Mouse (Mus musculus) stomach, postnatal 0 days (tissue): ENCODE data around the gene Gm8206.
"Not testable (repeated sequence)": the region's sequence is repeated elsewhere in the genome, so short reads cannot be mapped to it uniquely, and the experiment has no call there.

Source experiments
- CTCF ChIP-seq: IDR thresholded peaks from 2 replicates; pipeline ENCODE4 v1.5.1; 2016; ENCODE audit warnings: antibody characterized with exemption, low read depth, mild to moderate bottlenecking, moderate library complexity
- EP300 ChIP-seq: optimal IDR thresholded peaks from 2 replicates; pipeline ENCODE3; 2016; ENCODE audit warnings: antibody characterized with exemption

- not testable (repeated sequence) for TF ChIP-seq CTCF, EP300
Observed at GRCm38 (mm10) chr14:5987136-5987535, 106.6 kb downstream of the Gm8206 start.
